Comparison of ENCODE assay signal across 9 mouse cellular contexts in the genomic region with DNA sequence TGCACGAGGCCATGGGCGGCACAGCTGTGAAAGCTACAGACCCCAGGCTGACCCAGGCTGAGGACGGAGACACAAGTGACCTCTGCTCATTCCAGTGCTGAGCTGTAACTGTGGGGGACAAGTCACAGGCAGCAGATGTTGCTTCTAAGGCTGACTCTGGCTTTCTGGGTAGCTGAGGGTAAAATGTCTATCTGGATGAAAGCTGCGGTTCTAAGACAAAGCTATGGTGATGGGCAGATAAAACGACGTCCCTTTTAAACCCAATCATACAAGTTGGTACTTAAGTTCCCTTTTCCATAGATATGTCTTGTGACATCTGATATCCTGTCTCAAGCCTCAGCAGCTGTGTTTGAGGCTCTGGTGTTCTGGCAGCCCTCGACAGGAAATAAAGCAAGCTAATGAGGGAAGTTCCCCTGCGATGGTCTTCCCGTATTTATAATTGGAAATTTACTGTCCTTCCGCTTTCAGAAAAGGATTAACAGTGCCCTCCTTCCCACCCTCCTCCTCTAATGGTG.
DNase-seq lines count a peak whose midpoint lies in the region; ATAC-seq lines count a peak whose summit lies in the region.
"Had no signal": no experiment of that assay in that cellular context is flagged by ENCODE, and none has a peak within 500 bp of the region (broad histone marks: within the 10 kb centered on the region; RNA-seq: fewer than 3 reads in every experiment).

No protein-coding gene starts in this region.

- no peaks in the 10 kb centered on the region for H3K9me3 ChIP-seq in heart, embryonic 13.5 days
- H3K9me3 ChIP-seq in liver, embryonic 15.5 days (replicated peaks) = no peaks in the 10 kb centered on the region
- H3K9me3 ChIP-seq: neural tube, embryonic 12.5 days had no signal

- no peaks in the 10 kb centered on the region for H3K27me3 ChIP-seq in heart, embryonic 13.5 days (replicated peaks)
- no peaks in the 10 kb centered on the region for H3K27me3 ChIP-seq in liver, embryonic 15.5 days
- H3K27me3 ChIP-seq: neural tube, embryonic 12.5 days had no signal

- peaks cover 18% of the 10 kb centered on the region for H3K4me1 ChIP-seq in heart, embryonic 13.5 days
- peaks cover 41% of the 10 kb centered on the region for H3K4me1 ChIP-seq in liver, embryonic 15.5 days (replicated peaks)

- no peak overlapping the region for H3K4me3 ChIP-seq in heart, embryonic 13.5 days
- H3K4me3 ChIP-seq in liver, embryonic 15.5 days (replicated peaks) = no peak overlapping the region
- H3K4me3 ChIP-seq: neural tube, embryonic 12.5 days had no signal

- DNase-seq in spleen, postnatal 36 days (ENCODE audit: low spot score in 2 of 2) = peak; percentile 64 to 71
- no peak for DNase-seq in spleen, postnatal 4 days (ENCODE audit: low spot score in 2 of 2)
- peak; percentile 24 for DNase-seq in telencephalon, adult 2 months (ENCODE audit: low read depth, low spot score)
- DNase-seq in right cerebral cortex, postnatal 10 days (ENCODE audit: low spot score in 2 of 2) = no peak
- no peak for DNase-seq in urinary bladder, postnatal 4 days (ENCODE audit: low spot score in 2 of 2)
- DNase-seq in layer of hippocampus, adult 9-10 months (ENCODE audit: low spot score) = no peak

- 0 out of 2 replicates have a peak overlapping the region, but pooled peaks have one; percentile 16 for H3K9ac ChIP-seq in heart, embryonic 13.5 days
- H3K9ac ChIP-seq in liver, embryonic 15.5 days = no peak overlapping the region
- H3K9ac ChIP-seq: neural tube, embryonic 12.5 days had no signal

- H3K27ac ChIP-seq in heart, embryonic 13.5 days (replicated peaks) = peak overlapping the region; percentile 59
- H3K27ac ChIP-seq in liver, embryonic 15.5 days (replicated peaks) = peak overlapping the region; percentile 63
- H3K27ac ChIP-seq: neural tube, embryonic 12.5 days had no signal

- peak overlapping the region; percentile 12; the same call in 1 of the 2 replicates for H3K4me2 ChIP-seq in heart, embryonic 13.5 days
- H3K4me2 ChIP-seq in liver, embryonic 15.5 days = peak overlapping the region; percentile 19; the same call in 1 of the 2 replicates
- H3K4me2 ChIP-seq: neural tube, embryonic 12.5 days had no signal

- 28% methylated on average over 10 of the region's 10 CpGs for WGBS in heart, embryonic 13.5 days
- WGBS in liver, embryonic 15.5 days (ENCODE audit: insufficient replicate concordance) = 10% methylated on average over 10 of the region's 10 CpGs

- peaks cover 21% of the 10 kb centered on the region for H3K36me3 ChIP-seq in heart, embryonic 13.5 days
- peaks cover 14% of the 10 kb centered on the region for H3K36me3 ChIP-seq in liver, embryonic 15.5 days (replicated peaks)
- H3K36me3 ChIP-seq: neural tube, embryonic 12.5 days had no signal

- ATAC-seq in heart, embryonic 13.5 days (ENCODE audit: extremely low read depth, insufficient number of reproducible peaks, low FRiP score, low TSS enrichment) = no peak; the same call in 1 of the 2 replicates
- ATAC-seq in liver, embryonic 15.5 days (ENCODE audit: insufficient read depth) = peak; percentile 49; the same call in 1 of the 2 replicates

Comparison
In these comparisons a context has a peak if more than half of its experiments do, and no peak if none do; other contexts are left out.
1. DNase-seq: peak in spleen, postnatal 36 days (2 of 2) and telencephalon, adult 2 months (single experiment); none in spleen, postnatal 4 days (0 of 2), right cerebral cortex, postnatal 10 days (0 of 2), urinary bladder, postnatal 4 days (0 of 2) and layer of hippocampus, adult 9-10 months (single experiment).